Mouse (Mus musculus): ENCODE results near the gene Srebf1.

DNA sequence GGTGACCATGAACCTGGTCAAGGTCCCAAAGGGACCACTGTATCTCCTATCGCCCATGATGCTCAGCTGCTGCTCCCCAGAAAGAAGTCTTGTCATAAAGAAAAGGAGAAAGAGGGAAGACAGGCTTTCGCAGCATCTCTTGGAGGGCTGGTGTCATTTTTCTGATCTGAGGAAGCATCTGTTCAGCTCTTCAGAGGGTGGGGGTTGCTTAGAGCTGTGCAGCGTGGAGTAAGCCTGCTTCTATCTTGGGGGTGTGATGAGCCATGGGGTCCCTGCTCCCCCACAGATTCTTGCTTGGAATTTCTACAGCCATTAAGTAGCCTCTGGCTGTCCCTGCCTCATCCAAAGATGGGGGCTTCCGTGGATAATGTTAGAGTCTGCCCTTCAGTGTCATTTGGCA is 64.1 kb downstream of the Srebf1 start:
- TF ChIP-seq GATA1 (IDR thresholded peaks at IDR 0.05; ENCODE audit: low read length) (no peak), TAL1 (IDR thresholded peaks at IDR 0.05; ENCODE audit: low read length) (no peak)

All from erythroblast, embryonic 14.5 days (primary cell).